ENCODE assay signal across 15 mouse cellular contexts in the genomic region with DNA sequence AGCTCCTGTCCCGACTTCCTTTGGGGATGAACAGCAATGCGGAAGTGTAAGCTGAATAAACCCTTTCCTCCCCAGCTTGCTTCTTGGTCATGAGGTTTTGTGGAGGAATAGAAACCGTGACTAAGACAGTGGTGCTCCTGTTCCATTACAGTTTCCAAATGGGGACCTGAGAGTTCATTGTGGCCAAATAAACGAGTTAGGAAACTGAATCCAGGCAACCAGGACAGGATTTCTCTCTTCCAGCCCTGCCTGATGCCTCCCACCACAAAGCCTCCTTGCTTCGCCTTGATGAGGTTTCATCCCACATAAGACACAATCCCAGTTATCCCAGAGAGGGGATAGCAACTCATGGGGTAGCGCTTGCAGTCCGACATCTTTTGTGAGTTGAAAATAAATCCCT.
DNase-seq lines count a peak whose midpoint lies in the region; ATAC-seq and TF ChIP-seq lines count a peak whose summit lies in the region.
"Had no signal": no experiment of that assay in that cellular context is flagged by ENCODE, and none has a peak within 500 bp of the region (broad histone marks: within the 10 kb centered on the region; RNA-seq: fewer than 3 reads in every experiment).

No protein-coding gene starts in this region.

- H3K79me2 ChIP-seq in myocyte (ENCODE audit: control insufficient read depth, insufficient read depth): no peaks in the 10 kb centered on the region

- H3K4me3 ChIP-seq in forebrain, embryonic 10.5 days: no peak overlapping the region
- H3K4me3 ChIP-seq in forebrain, embryonic 14.5 days (ENCODE audit: low read depth, low read length): no peak overlapping the region
- H3K4me3 ChIP-seq in kidney, embryonic 16.5 days (ENCODE audit: low read length): no peak overlapping the region
- H3K4me3 ChIP-seq in embryonic facial prominence, embryonic 13.5 days: no peak overlapping the region
- no peak overlapping the region for H3K4me3 ChIP-seq in myocyte
- no peak overlapping the region for H3K4me3 ChIP-seq in forebrain, embryonic 16.5 days (replicated peaks; ENCODE audit: low read length)
- H3K4me3 ChIP-seq: forebrain, embryonic 12.5 days; intestine, embryonic 15.5 days; megakaryocyte, embryonic 14.5 days had no signal

- peak overlapping the region; percentile 72 for H3K27ac ChIP-seq in forebrain, embryonic 10.5 days
- H3K27ac ChIP-seq in forebrain, embryonic 14.5 days (ENCODE audit: low read depth, low read length): no peak overlapping the region
- H3K27ac ChIP-seq in kidney, embryonic 16.5 days (ENCODE audit: low read length): peak overlapping the region; percentile 47
- peak overlapping the region; percentile 95 for H3K27ac ChIP-seq in embryonic facial prominence, embryonic 13.5 days
- no peak overlapping the region for H3K27ac ChIP-seq in forebrain, embryonic 16.5 days (ENCODE audit: low read length)
- H3K27ac ChIP-seq: forebrain, embryonic 12.5 days; intestine, embryonic 15.5 days; liver, embryonic 14.5 days had no signal

- 79% methylated on average over 7 of the region's 7 CpGs for WGBS in forebrain, embryonic 10.5 days
- WGBS in forebrain, embryonic 14.5 days: 83% methylated on average over 7 of the region's 7 CpGs
- 61% methylated on average over 7 of the region's 7 CpGs for WGBS in kidney, embryonic 16.5 days
- 41% methylated on average over 7 of the region's 7 CpGs for WGBS in embryonic facial prominence, embryonic 13.5 days
- WGBS in forebrain, embryonic 16.5 days: 84% methylated on average over 7 of the region's 7 CpGs

- no peak for DNase-seq in forebrain, embryonic 10.5 days (ENCODE audit: extremely low spot score, low spot score)
- DNase-seq in forebrain, embryonic 14.5 days (ENCODE audit: low spot score): no peak
- DNase-seq in kidney, adult 9 months: no peak
- DNase-seq in right cerebral cortex, postnatal 14 days: no peak
- DNase-seq: adrenal gland, postnatal 10 days; gastrocnemius, postnatal 25 days; thymus, postnatal 4 days had no signal

- ATAC-seq in forebrain, embryonic 14.5 days: no peak
- ATAC-seq in kidney, embryonic 16.5 days (ENCODE audit: low FRiP score, low TSS enrichment): no peak
- no peak for ATAC-seq in embryonic facial prominence, embryonic 13.5 days (ENCODE audit: insufficient number of reproducible peaks, insufficient read depth, low FRiP score, low TSS enrichment, low read depth)
- no peak for ATAC-seq in forebrain, embryonic 16.5 days
- ATAC-seq: intestine, embryonic 15.5 days had no signal

- no peak overlapping the region for H3K4me2 ChIP-seq in forebrain, embryonic 14.5 days (ENCODE audit: low read length)
- no peak overlapping the region for H3K4me2 ChIP-seq in kidney, embryonic 16.5 days (replicated peaks; ENCODE audit: low read depth, low read length)
- H3K4me2 ChIP-seq in embryonic facial prominence, embryonic 13.5 days: no peak overlapping the region
- peak overlapping the region; percentile 50 for H3K4me2 ChIP-seq in myocyte (ENCODE audit: low read depth)
- H3K4me2 ChIP-seq in forebrain, embryonic 16.5 days (ENCODE audit: low read length): no peak overlapping the region
- H3K4me2 ChIP-seq: forebrain, embryonic 12.5 days; intestine, embryonic 15.5 days had no signal

- no peak overlapping the region for H3K9ac ChIP-seq in forebrain, embryonic 14.5 days (ENCODE audit: low read length)
- H3K9ac ChIP-seq in kidney, embryonic 16.5 days (replicated peaks; ENCODE audit: low read length): no peak overlapping the region
- peak overlapping the region; percentile 46; the same call in 1 of the 2 replicates for H3K9ac ChIP-seq in embryonic facial prominence, embryonic 13.5 days
- H3K9ac ChIP-seq in forebrain, embryonic 16.5 days (replicated peaks; ENCODE audit: low read depth, low read length): no peak overlapping the region
- H3K9ac ChIP-seq: forebrain, embryonic 12.5 days; intestine, embryonic 15.5 days; liver, embryonic 14.5 days had no signal

- peaks cover 4% of the 10 kb centered on the region; the same call in 1 of the 2 replicates for H3K27me3 ChIP-seq in forebrain, embryonic 10.5 days (ENCODE audit: poor library complexity, severe bottlenecking)
- no peaks in the 10 kb centered on the region for H3K27me3 ChIP-seq in forebrain, embryonic 14.5 days (replicated peaks; ENCODE audit: control insufficient read depth, insufficient read depth, low read length)
- no peaks in the 10 kb centered on the region for H3K27me3 ChIP-seq in kidney, embryonic 16.5 days (ENCODE audit: insufficient read depth, low read length)
- no peaks in the 10 kb centered on the region for H3K27me3 ChIP-seq in embryonic facial prominence, embryonic 13.5 days
- H3K27me3 ChIP-seq in myocyte (ENCODE audit: control insufficient read depth, insufficient read depth, insufficient read length): no peaks in the 10 kb centered on the region
- no peaks in the 10 kb centered on the region for H3K27me3 ChIP-seq in forebrain, embryonic 16.5 days (replicated peaks; ENCODE audit: control insufficient read depth, insufficient read depth, low read length)
- H3K27me3 ChIP-seq: forebrain, embryonic 12.5 days; intestine, embryonic 15.5 days had no signal

- peaks cover 5% of the 10 kb centered on the region for H3K4me1 ChIP-seq in forebrain, embryonic 10.5 days
- H3K4me1 ChIP-seq in forebrain, embryonic 14.5 days (ENCODE audit: control insufficient read depth, insufficient read depth, low read length): no peaks in the 10 kb centered on the region
- no peaks in the 10 kb centered on the region; the same call in 1 of the 2 replicates for H3K4me1 ChIP-seq in kidney, embryonic 16.5 days (ENCODE audit: insufficient read depth, low read length)
- peaks cover 45% of the 10 kb centered on the region for H3K4me1 ChIP-seq in embryonic facial prominence, embryonic 13.5 days
- H3K4me1 ChIP-seq in forebrain, embryonic 16.5 days (replicated peaks; ENCODE audit: control insufficient read depth, insufficient read depth, low read length): no peaks in the 10 kb centered on the region
- H3K4me1 ChIP-seq: forebrain, embryonic 12.5 days; megakaryocyte, embryonic 14.5 days had no signal

- H3ac ChIP-seq in myocyte (ENCODE audit: control insufficient read depth, insufficient read length): no peak overlapping the region

- no peaks in the 10 kb centered on the region for H3K9me3 ChIP-seq in forebrain, embryonic 10.5 days
- H3K9me3 ChIP-seq in forebrain, embryonic 14.5 days (replicated peaks; ENCODE audit: control insufficient read depth, low read length): no peaks in the 10 kb centered on the region
- no peaks in the 10 kb centered on the region for H3K9me3 ChIP-seq in kidney, embryonic 16.5 days (ENCODE audit: low read length)
- no peaks in the 10 kb centered on the region for H3K9me3 ChIP-seq in embryonic facial prominence, embryonic 13.5 days
- no peaks in the 10 kb centered on the region for H3K9me3 ChIP-seq in forebrain, embryonic 16.5 days (ENCODE audit: control insufficient read depth, low read length)
- H3K9me3 ChIP-seq: forebrain, embryonic 12.5 days; intestine, embryonic 15.5 days; megakaryocyte, embryonic 14.5 days had no signal

- no peak for TF ChIP-seq POLR2A in myocyte (IDR thresholded peaks at IDR 0.05; ENCODE audit: insufficient read length, low read depth)

- no peaks in the 10 kb centered on the region for H3K36me3 ChIP-seq in forebrain, embryonic 10.5 days (replicated peaks)
- H3K36me3 ChIP-seq in forebrain, embryonic 14.5 days (ENCODE audit: control insufficient read depth, insufficient read depth, low read length): no peaks in the 10 kb centered on the region
- no peaks in the 10 kb centered on the region for H3K36me3 ChIP-seq in kidney, embryonic 16.5 days (ENCODE audit: insufficient read depth, low read length)
- no peaks in the 10 kb centered on the region for H3K36me3 ChIP-seq in embryonic facial prominence, embryonic 13.5 days
- no peaks in the 10 kb centered on the region for H3K36me3 ChIP-seq in myocyte (ENCODE audit: control insufficient read depth, insufficient read depth)
- H3K36me3 ChIP-seq in forebrain, embryonic 16.5 days (ENCODE audit: control insufficient read depth, insufficient read depth): no peaks in the 10 kb centered on the region
- H3K36me3 ChIP-seq: forebrain, embryonic 12.5 days; intestine, embryonic 15.5 days had no signal

TF ChIP-seq in myocyte, 11 proteins besides CTCF, POLR2A, EP300 and RAD21:
- TF ChIP-seq TCF3 (IDR thresholded peaks at IDR 0.05; ENCODE audit: insufficient read length, low read depth): no peak
- TF ChIP-seq USF1 (IDR thresholded peaks at IDR 0.05; ENCODE audit: low read depth): no peak
- no peak for TF ChIP-seq REST (IDR thresholded peaks at IDR 0.05; ENCODE audit: insufficient read depth, insufficient read length)
- no peak for TF ChIP-seq MYOD1 (IDR thresholded peaks at IDR 0.05; ENCODE audit: control insufficient read depth in 1 of 3, insufficient read length in 2 of 3, low read depth in 2 of 3)
- TF ChIP-seq SRF (IDR thresholded peaks at IDR 0.05; ENCODE audit: control insufficient read depth, insufficient read length, low read depth): no peak
- no peak for TF ChIP-seq TCF12 (IDR thresholded peaks at IDR 0.05; ENCODE audit: insufficient read depth, poor library complexity, severe bottlenecking)
- TF ChIP-seq CEBPB (IDR thresholded peaks at IDR 0.05; ENCODE audit: insufficient read depth, poor library complexity, severe bottlenecking): no peak
- TF ChIP-seq POLR2AphosphoS2 (IDR thresholded peaks at IDR 0.05; ENCODE audit: insufficient read length, low read depth): no peak
- TF ChIP-seq MAX (IDR thresholded peaks at IDR 0.05; ENCODE audit: low read depth): no peak

Comparison
In these comparisons a context has a peak if more than half of its experiments do, and no peak if none do; other contexts are left out.
1. H3K27ac ChIP-seq: peak in forebrain, embryonic 10.5 days (single experiment), kidney, embryonic 16.5 days (single experiment) and embryonic facial prominence, embryonic 13.5 days (single experiment); none in forebrain, embryonic 14.5 days (single experiment) and forebrain, embryonic 16.5 days (single experiment).